Mouse (Mus musculus) heart, postnatal 4 days (tissue): ENCODE results near the gene Vps54. TPM values are rescaled to one million over a fixed set of nuclear protein-coding genes. Genes with fewer than 3 reads are reported as not detected.

Experiments used
- DNase-seq: peaks from one replicate; pipeline ENCODE4 v3.0.0; 2021
- microRNA-seq, 2 experiments: library from miRNA; unstranded; fragments of <30 nt; microRNA quantifications; one replicate each; pipeline ENCODE4 v1.2.0; 2021 to 2022
- total RNA-seq, 2 experiments: library from RNA; stranded (reverse); gene quantifications; 2 replicates each; pipeline ENCODE4 v1.2.3; 2021

The Vps54 gene
- total RNA-seq, 2 experiments from 2014 or later: 26.2 to 27.1 TPM

DNA sequence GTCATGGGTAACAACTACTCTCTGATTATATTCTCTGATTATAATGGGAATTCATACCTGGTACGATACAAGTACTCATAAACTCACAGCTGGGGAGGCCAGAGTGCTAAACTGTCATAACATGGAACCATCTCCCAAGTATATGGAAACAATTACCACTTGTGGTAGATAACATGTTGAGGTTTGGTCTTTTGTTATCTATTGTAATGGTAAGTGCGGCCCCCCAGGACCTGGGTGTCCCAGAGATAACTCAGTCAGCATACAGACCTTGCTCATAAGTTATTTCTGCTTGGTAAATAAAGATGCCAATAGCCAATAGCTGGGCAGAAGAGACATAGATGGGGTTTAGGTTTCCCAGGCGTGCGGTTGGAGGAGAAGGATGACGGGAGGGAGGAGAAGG is 104.4 kb downstream of the Vps54 start:
- DNase-seq: no peak

- DNase-seq: no peak
Observed at GRCm38 (mm10) chr11:21346020-21346419, 106.9 kb downstream of the Vps54 start.

DNA sequence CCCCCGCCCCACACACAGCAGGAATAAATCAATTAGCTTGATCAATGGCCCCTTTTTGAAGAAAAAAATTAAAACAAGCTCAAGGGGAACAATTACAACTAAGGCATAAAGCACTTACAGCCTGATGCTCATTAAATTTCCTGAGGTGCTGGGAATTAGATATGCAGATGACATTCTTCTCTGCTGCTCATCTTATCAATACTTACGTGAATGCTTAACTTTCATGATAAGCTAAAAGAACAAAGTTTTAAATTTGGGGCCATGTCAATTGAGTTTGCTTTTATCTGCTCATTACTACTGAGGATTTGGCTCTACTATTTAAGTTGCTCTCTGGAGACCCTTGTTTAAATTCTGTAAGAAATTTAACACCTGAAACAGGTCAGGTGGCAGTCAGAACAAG is 109.8 kb downstream of the Vps54 start:
- DNase-seq: no peak

DNA sequence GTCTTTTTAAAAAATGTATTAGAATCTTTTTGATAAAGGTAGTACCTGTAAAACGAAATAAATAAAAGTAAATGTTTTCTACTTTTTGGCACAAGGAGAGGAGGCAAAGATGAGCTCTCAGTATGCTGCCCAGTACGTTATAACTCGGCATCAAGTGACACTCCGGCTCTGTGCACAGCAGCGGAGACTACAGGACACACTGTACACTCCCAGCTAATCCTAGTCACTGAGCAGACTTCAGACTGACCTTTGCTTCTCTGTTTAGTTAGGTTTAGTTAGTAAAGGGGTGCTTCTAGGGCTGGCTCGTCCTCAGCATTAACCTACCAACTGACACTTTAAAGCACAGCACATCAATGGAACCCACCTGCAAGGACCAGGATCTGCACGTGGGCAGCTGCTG is 112.2 kb downstream of the Vps54 start:
- DNase-seq: no peak

DNA sequence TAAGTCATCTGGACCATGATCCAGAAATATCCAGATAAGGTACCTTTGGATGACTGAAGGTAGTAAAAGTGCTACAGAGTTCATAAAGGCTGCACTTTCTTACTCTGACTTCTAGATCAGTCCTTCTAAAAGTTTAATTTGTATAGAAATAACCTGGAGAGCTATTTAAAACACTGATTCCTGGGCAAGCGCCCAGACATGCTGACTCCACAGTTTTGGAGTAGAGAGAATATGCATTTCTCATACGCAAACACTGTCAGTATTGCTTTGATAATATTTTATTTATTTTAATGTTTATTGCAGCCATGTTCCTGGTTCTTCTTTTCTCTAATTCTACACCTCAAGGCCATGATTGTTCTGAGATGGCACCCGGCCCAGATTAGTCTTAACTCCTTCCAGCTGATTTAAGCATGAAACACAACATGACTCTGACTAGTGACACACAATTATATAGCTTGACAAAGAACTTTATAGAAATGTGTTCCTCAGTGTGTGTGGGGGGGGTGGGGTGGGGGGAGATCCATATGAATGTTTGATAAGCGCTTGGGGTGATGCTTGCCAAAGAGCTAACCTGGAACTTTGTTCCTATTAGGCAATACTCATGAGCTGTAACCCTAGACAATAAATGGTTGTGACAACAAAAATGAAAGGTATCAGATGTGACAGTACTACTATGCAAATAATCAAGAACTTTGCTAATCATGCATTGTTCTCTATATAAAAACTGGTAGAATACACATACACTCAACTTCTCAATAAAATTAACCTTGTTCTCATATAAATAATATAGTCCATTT is 124.3 kb downstream of the Vps54 start:
- peak; percentile 7 for DNase-seq

- DNase-seq: peak; percentile 31
Observed at GRCm38 (mm10) chr11:21368466-21368865, 129.4 kb downstream of the Vps54 start.

GRCm38 (mm10) chr11:21369248-21370016 is 130.4 kb downstream of the Vps54 start:
- peak; percentile 14 for DNase-seq

GRCm38 (mm10) chr11:21370399-21371121 is 131.5 kb downstream of the Vps54 start:
- peak; percentile 91 for DNase-seq

Small RNA genes lying within 50 kb of the gene (microRNA-seq; reads per million reads assigned to microRNA genes)
- gene Mir1933: 0.82 to 3.5 reads per million in 2 experiments

Other genes with a start within 250 kb of the Vps54 start
- gene Peli1, start 148.0 kb upstream of the Vps54 start, total RNA-seq: 10 to 100 TPM; 23.4 to 25.0 TPM
- 100 to 1,000 TPM; 216 to 221 TPM for gene Ugp2, start 131.9 kb downstream of the Vps54 start, total RNA-seq